Mouse (Mus musculus) kidney, adult 2 months (tissue): ENCODE measurements around the gene Mob2.

Experiments used
- CTCF ChIP-seq: fragments of 200-500 bp; conservative IDR thresholded peaks from 2 replicates; pipeline ENCODE4 v1.5.1; 2011; ENCODE audit warnings: low read depth, mild to moderate bottlenecking, control low read depth, low read length, moderate library complexity, mixed read lengths; ENCODE audit not compliant: insufficient read depth, insufficient read length
- POLR2A ChIP-seq: fragments of 200-500 bp; IDR thresholded peaks from one replicate; pipeline ENCODE4 v1.6.1; 2011; ENCODE audit warnings: low read depth, low read length, control low read depth

DNA sequence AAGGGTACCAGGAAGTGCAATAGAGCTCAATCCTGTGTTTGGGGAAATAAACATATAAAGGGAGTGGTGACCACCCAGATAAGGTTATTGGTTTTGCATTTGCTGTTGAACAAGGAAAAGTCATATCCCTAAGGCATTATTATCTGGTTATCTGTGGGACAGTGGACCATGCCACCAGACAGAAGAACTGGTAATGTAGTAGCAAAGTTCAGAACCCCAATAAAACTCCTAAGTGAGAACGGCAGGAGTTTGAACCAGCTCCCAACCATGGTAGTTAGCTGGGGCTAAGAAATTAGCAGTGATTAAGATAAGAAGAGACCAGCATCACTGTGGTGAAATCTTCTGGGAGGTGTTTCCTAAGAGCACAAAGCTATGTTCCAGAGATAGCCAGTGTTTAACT is 14.9 kb downstream of the Mob2 start:
- no peak for TF ChIP-seq CTCF
- TF ChIP-seq POLR2A = no peak
